Mouse (Mus musculus): ENCODE measurements at regions not wholly inside any gene's neighbourhood (a gene's known extent, or its start where the extent isn't known, plus 50 kb on each side); places are given as distances from the start of the nearest gene placed in this dataset.
A peak's percentile ranks its signal among the peaks of the same experiment; 100 is the strongest.
"Not testable (repeated sequence)": the region's sequence is repeated elsewhere in the genome, so short reads cannot be mapped to it uniquely, and the experiment has no call there.

DNA sequence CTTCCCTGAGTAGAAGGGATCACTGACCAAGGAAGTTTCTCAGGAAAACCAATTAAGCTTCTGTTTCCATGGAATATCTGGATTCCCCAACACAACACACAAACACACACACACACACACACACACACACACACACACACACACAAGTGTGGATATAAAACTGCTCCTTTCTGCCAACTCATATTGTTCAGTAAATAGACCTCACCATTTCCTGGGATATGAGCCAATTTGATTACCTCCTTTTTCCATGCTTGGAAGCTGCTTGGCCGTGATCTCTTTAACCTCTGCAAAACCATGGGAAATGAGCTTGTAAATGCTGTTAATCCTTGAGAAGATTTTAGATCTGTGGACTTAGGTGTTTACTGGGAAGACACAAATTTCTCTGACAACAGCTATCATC is 272.4 kb downstream of the Trib2 start:
- no peak for DNase-seq
- intact Hi-C loops (cut with DNase I) = no loop called here
- TF ChIP-seq CTCF (IDR thresholded peaks at IDR 0.05) = no peak
- Histone ChIP-seq H3K4me3 (no peak overlapping the region), H3K27ac (peak overlapping the region; percentile 32; the same call in 1 of the 2 replicates)

DNA sequence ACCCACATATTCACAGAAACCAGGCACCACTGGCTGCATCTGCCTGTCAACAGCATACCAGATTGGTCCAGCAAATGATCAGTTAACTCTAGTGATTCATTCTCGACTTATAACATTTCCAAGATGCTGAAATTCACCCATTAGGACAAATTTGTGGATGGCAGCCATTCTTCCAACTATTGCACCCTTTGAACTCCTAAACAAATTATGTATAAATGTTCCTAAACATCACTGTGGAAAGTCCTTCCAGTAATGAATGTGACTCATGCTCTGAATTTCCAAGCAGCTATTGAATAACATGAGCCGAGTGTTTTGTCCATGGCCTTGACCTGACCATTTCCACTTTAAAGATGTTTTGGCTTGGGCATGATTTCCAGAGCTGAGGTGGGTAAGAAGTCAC is 274.2 kb downstream of the Trib2 start:
- intact Hi-C loops (cut with DNase I) = no loop called here
- Histone ChIP-seq H3K4me3 (no peak overlapping the region), H3K27ac (no peak overlapping the region)
- DNase-seq = no peak
- no peak for TF ChIP-seq CTCF (IDR thresholded peaks at IDR 0.05)

DNA sequence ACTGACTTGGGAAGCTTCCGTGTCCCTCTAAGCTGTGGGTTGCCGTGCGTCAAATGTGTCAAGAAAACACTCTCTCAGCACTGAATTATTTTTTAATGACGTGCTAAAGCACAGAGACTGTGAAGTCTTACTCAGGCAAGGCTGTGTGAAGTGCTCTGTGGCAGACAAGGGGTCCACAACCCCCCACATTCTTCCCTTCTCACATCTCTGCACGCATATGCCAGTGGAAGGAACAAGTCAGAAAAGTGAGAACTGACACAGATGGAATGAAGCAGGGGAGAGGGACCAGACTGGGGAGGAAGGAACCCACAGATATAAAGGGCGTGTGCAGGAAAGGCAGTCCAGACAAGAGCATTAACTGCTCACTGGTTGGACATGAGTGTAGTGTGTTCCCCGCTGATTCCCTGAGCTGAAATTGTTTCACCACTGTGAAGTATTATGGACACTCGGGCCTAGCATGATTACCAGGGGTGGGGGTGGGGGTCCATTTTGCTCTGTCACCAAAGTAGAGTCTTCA is 279.8 kb downstream of the Trib2 start:
- DNase-seq = no peak
- Histone ChIP-seq H3K27ac (no peak overlapping the region), H3K4me3 (no peak overlapping the region)
- TF ChIP-seq CTCF (IDR thresholded peaks at IDR 0.05) = no peak
- intact Hi-C loops (cut with DNase I) = loop anchor here (2.0 to 5.0 kb wide), 4 partner anchors 70 to 995 kb away; partner anchors contain the start of gene Trib2

DNA sequence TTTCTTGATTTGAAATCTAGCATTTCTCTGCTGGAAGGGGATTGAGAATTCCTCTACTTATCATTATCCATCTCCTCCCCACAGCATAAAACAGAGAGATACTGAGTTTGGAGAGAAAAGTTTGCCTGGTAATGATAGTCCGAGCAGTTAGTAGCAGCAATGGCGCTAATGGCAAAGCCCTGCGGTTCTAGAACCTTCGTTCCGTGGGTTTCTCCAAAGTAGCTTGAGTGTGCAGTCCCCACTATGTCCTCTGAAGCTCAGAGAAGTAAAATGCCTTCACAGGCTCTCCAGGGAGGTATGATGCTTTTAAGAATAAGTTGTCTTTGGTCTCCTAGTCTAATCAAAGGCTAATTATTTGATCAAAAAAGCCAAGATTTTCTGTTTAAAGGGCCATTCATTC is 280.5 kb downstream of the Trib2 start:
- no peak overlapping the region for H3K4me3 ChIP-seq
- no peak for DNase-seq
- TF ChIP-seq CTCF (IDR thresholded peaks at IDR 0.05) = no peak
- H3K27ac ChIP-seq = no peak overlapping the region
- intact Hi-C loops (cut with DNase I) = loop anchor here (2.0 to 5.0 kb wide), 4 partner anchors 71 to 996 kb away; partner anchors contain the start of gene Trib2

DNA sequence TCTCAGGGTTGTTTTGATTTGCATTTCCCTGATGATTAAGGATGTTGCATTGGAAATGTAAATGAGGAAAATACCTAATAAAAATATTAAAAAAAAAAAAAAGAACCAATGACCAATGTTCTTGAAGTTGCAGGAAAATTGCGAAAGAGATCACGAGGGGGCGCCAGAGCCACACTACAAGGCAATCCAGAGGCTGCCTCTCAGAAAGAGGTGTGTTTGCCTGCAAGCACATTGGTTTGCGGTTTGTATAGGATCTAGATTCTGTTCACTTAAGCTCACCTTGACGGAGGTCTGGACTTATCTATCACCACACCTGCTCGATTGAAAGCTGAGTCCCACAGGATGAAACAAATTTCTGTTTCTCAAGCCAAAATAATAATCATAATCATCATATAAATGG is 280.9 kb downstream of the Trib2 start:
- Histone ChIP-seq H3K4me3 (no peak overlapping the region), H3K27ac (no peak overlapping the region)
- DNase-seq = peak; percentile 84
- intact Hi-C loops (cut with DNase I) = loop anchor here (2.0 to 5.0 kb wide), 4 partner anchors 71 to 996 kb away; partner anchors contain the start of gene Trib2
- peak; percentile 89 for TF ChIP-seq CTCF (IDR thresholded peaks at IDR 0.05)

DNA sequence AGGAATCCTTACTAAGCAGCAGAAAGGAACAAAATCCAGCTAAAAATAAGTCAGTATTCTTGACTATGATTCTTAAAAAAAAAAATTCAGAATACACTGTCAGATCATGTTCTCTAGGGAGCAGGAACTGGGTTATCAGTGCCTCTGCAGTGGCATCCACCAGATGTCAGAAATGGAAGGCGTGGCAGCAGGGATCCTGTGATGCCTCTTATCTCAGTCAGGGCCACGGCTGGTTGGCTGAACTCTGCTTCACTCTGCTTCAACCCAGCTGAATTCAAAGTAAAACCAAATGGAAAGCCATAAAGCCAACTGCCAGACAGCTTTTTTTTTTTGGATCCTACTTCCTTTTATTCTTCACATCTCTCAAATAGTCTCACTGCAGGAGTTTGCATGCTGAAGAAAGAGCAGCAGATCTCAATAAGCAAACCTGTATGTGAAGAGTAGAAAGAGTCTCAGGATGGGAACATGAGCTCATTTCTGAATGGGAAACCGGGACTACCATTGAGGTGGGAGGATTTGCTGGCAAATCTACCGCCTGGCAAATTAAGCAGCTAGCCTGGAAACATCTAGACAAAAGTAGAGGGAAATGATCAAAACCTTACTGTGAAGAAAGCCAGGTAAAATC is 295.8 kb downstream of the Trib2 start:
- no peak for TF ChIP-seq CTCF (IDR thresholded peaks at IDR 0.05)
- intact Hi-C loops (cut with DNase I) = no loop called here
- Histone ChIP-seq H3K27ac (no peak overlapping the region), H3K4me3 (no peak overlapping the region)
- DNase-seq = no peak

DNA sequence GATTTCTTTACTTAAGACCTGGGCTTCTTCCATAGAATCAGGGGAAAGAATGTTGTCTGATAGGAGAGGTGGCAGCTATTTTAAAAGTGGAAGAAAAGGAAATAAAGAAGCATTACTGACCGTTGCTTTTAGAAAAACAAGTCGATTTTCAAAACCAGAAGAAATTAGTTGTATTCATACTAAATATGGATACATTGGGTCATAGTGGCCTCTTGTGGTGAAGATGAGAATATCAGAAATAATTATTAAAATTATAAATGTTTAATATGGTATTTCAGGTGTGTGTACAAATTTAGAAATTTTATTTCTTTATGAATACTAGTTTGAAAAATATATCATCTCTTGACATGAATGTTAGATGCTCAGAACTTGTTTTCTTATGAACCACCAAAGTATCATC is 304.7 kb downstream of the Trib2 start:
- intact Hi-C loops (cut with DNase I) = no loop called here
- Histone ChIP-seq H3K27ac (no peak overlapping the region), H3K4me3 (no peak overlapping the region)
- TF ChIP-seq CTCF (IDR thresholded peaks at IDR 0.05) = peak; percentile 24; the same call in 1 of the 2 replicates
- no peak for DNase-seq

DNA sequence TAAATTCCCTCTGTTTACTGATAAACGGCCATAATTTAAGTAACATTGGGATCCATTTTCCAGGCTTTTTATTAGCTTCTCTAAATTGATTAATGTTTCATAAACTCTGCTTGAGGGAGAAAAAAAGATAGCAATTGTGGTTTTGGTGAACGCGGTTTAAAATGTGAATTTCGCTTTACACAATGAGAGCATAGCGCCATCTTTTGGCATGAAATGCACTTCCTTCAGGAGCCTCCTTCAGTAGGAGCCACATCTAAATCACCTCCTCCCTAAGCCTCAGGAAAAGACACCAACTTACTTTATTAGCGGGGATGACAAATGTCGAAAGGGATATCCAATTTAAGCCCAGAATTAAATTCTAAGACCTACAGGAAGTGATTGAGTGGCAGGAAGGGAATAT is 309.1 kb downstream of the Trib2 start:
- Histone ChIP-seq H3K4me3 (no peak overlapping the region), H3K27ac (no peak overlapping the region)
- TF ChIP-seq CTCF (IDR thresholded peaks at IDR 0.05) = peak; percentile 29; the same call in 1 of the 2 replicates
- intact Hi-C loops (cut with DNase I) = no loop called here
- DNase-seq = no peak

DNA sequence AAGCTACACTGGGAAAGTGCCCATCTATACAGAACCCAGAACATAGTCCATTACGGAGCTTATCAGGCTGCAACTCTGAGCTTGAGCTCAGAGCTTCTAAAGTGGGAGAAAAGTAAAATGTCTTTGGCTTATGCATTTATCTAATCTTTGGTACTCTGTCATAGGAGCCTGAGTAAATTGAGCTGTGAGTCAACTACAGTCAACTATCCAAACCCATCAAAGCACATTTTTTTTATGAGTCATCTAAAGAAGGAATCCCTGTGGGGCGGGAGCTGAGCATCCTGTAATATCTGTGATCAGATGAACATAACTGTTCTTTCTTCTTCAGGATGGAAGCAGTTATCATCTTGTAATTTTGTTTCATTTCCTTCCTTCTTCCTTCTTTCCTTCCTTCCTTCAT is 323.1 kb downstream of the Trib2 start:
- Histone ChIP-seq H3K4me3 (no peak overlapping the region), H3K27ac (no peak overlapping the region)
- no peak for DNase-seq
- no peak for TF ChIP-seq CTCF (IDR thresholded peaks at IDR 0.05)
- intact Hi-C loops (cut with DNase I) = no loop called here

DNA sequence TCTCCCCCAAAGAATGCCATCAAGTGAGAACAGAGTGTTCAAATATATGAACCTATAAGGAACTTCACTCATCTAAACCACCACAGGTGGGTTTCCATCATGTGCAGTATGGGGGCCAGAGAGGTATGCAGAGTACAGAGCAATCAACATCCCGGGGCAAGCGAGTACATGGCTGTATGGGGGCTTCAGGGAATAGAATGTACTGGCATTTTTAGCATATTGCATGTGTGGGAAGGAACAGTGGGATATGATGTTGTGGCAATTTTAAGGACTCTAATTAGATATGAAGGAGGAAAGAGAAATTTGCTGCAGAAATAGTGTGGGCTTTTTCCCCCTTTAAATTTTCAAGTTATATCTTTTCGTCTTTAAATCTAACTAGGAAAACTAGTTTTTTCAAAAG is 344.0 kb downstream of the Trib2 start:
- no peak for DNase-seq
- Histone ChIP-seq H3K4me3 (no peak overlapping the region), H3K27ac (no peak overlapping the region)
- TF ChIP-seq CTCF (IDR thresholded peaks at IDR 0.05) = no peak
- intact Hi-C loops (cut with DNase I) = no loop called here

DNA sequence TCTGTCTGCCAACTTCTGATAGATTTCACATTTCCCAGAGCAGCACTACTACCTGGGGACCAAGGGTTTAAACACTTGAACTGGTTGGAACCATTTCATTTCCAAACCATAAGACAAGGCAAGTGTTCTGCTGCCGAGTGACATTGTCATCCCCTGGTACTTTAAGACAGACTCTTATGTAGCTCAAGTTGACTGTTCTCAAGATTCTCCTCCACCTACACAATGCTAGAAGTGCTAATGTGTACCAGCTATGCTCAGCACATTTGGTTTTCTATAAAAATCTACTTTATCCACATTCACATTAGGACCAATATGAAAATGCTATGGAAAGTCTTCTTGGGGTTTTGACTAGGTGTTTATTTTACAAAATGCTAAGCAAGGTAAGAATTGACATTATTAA is 357.3 kb downstream of the Trib2 start:
- TF ChIP-seq CTCF (IDR thresholded peaks at IDR 0.05) = no peak
- intact Hi-C loops (cut with DNase I) = no loop called here
- no peak for DNase-seq
- H3K27ac ChIP-seq = no peak overlapping the region
- no peak overlapping the region for H3K4me3 ChIP-seq

DNA sequence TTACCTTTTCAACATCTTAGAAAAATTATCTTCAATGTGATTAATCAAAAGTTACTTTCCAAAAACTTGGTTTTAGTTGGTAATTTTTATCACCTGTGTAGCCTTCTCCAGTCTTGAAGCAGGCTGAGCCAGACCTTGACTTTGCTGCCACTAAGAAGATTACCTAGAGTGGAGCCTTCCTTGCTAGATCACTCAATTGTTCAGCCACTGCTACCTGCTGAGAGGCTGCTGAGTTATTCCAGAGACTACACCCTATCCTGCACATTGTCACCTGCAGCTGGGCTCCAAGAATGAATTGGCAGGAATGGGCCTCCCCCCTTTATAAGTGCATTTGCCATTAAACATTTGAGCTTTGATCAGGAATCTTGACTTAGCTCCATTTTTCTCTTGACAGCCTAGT is 360.4 kb downstream of the Trib2 start:
- intact Hi-C loops (cut with DNase I); H3K4me3 ChIP-seq; H3K27ac ChIP-seq; DNase-seq: not testable (repeated sequence)

DNA sequence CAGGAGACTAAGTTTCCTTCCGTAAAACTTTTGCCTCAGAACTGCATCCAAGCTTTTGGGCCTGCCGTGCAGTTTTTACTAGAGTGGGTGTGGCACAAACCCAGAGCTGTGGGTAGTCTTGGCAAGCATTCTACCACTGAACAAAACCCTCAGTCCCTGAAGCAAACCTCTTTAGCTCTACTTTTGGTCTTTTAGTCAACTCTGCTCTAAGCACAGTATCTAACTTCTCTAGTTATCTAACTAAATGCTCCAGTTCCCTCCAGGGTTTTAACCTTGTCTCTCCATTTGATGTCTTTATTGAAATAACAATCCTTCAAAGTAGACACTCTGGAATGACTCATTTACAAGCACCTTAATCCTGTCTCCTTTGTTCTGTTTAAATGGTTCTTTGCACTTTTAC is 361.0 kb downstream of the Trib2 start:
- no peak overlapping the region for H3K4me3 ChIP-seq
- TF ChIP-seq CTCF (IDR thresholded peaks at IDR 0.05) = no peak
- intact Hi-C loops (cut with DNase I) = no loop called here
- DNase-seq = no peak
- H3K27ac ChIP-seq = no peak overlapping the region

DNA sequence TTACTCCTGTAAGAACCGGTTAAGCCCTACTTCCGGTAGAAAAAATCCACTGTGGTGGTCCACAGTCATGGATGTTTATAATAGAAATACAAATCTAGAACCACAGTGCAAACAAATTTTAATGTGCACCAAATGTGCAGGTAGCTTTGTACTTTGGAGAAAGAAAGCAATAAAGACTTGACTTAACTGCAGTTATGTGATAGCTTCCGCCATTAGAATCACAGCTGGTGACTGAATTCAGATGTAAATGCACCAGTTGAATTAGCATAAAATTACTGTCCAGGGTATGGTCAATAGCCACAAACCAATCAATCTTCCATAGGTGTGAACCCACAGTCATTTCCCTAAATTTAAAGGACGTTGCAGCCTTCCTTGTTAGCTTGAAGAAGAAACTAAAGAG is 367.2 kb downstream of the Trib2 start:
- intact Hi-C loops (cut with DNase I) = no loop called here

More for the DNA sequence above, 367.2 kb downstream of the Trib2 start:
- no peak for TF ChIP-seq CTCF (IDR thresholded peaks at IDR 0.05)
- no peak overlapping the region for H3K4me3 ChIP-seq
- H3K27ac ChIP-seq = no peak overlapping the region
- no peak for DNase-seq
